19 mouse cellular contexts compared by ENCODE assay signal in genomic region chr17:27456364-27456763, GRCm38 (mm10).
DNase-seq lines count a peak whose midpoint lies in the region; ATAC-seq and TF ChIP-seq lines count a peak whose summit lies in the region.
"Had no signal": no experiment of that assay in that cellular context is flagged by ENCODE, and none has a peak within 500 bp of the region (broad histone marks: within the 10 kb centered on the region; RNA-seq: fewer than 3 reads in every experiment).

No protein-coding gene starts in this region.

- no peaks in the 10 kb centered on the region for H3K36me3 ChIP-seq in forebrain, embryonic 14.5 days (ENCODE audit: control insufficient read depth, insufficient read depth, low read length)
- H3K36me3 ChIP-seq in forebrain, embryonic 10.5 days (replicated peaks) = no peaks in the 10 kb centered on the region
- H3K36me3 ChIP-seq in midbrain, postnatal 0 days (ENCODE audit: insufficient read depth, low read length) = no peaks in the 10 kb centered on the region
- no peaks in the 10 kb centered on the region for H3K36me3 ChIP-seq in midbrain, embryonic 15.5 days (replicated peaks)
- H3K36me3 ChIP-seq: hindbrain, embryonic 15.5 days; limb, embryonic 13.5 days had no signal

- H3K9ac ChIP-seq in forebrain, embryonic 14.5 days (ENCODE audit: low read length) = no peak overlapping the region
- H3K9ac ChIP-seq in midbrain, postnatal 0 days (replicated peaks; ENCODE audit: low read length, poor library complexity, severe bottlenecking) = no peak overlapping the region
- no peak overlapping the region for H3K9ac ChIP-seq in midbrain, embryonic 15.5 days
- H3K9ac ChIP-seq: hindbrain, embryonic 15.5 days; limb, embryonic 13.5 days; liver, embryonic 14.5 days had no signal

- no peak for TF ChIP-seq CTCF in midbrain, postnatal 0 days (IDR thresholded peaks at IDR 0.05)

- 0 out of 2 replicates have a peak, but pooled peaks have one; percentile 15 for ATAC-seq in forebrain, embryonic 14.5 days
- ATAC-seq in midbrain, postnatal 0 days (ENCODE audit: low FRiP score) = no peak
- no peak for ATAC-seq in midbrain, embryonic 15.5 days (replicated peaks)
- ATAC-seq: midbrain, embryonic 16.5 days had no signal

- H3K9me3 ChIP-seq in forebrain, embryonic 14.5 days (replicated peaks; ENCODE audit: control insufficient read depth, low read length) = no peaks in the 10 kb centered on the region
- H3K9me3 ChIP-seq in forebrain, embryonic 10.5 days = no peaks in the 10 kb centered on the region
- no peaks in the 10 kb centered on the region for H3K9me3 ChIP-seq in midbrain, postnatal 0 days (ENCODE audit: low read length)
- no peaks in the 10 kb centered on the region for H3K9me3 ChIP-seq in midbrain, embryonic 15.5 days
- H3K9me3 ChIP-seq: hindbrain, embryonic 15.5 days; limb, embryonic 13.5 days had no signal

- DNase-seq in forebrain, embryonic 14.5 days (ENCODE audit: low spot score) = peak; percentile 57
- no peak for DNase-seq in forebrain, embryonic 10.5 days (ENCODE audit: extremely low spot score, low spot score)
- DNase-seq in midbrain, postnatal 0 days (ENCODE audit: low spot score) = peak; percentile 85
- peak; percentile 100 for DNase-seq in cerebellum, adult 9-11 months
- DNase-seq in urinary bladder, adult 18-20 months (ENCODE audit: low spot score in 2 of 2) = no peak
- DNase-seq in gastrocnemius, adult 8-10 months (ENCODE audit: low spot score in 2 of 2) = no peak
- DNase-seq in c-Kit-positive CD71-positive TER-119-positive erythroid progenitor cells, embryonic 14.5 days (ENCODE audit: low spot score) = no peak
- DNase-seq: adrenal gland, postnatal 14 days; gastrocnemius, postnatal 14 days; heart, adult 2 months; kidney, adult 18-20 months; kidney, postnatal 10 days; right cerebral cortex, postnatal 14 days; thymus, postnatal 25 days had no signal

- no peak overlapping the region for H3K4me3 ChIP-seq in forebrain, embryonic 14.5 days (ENCODE audit: low read depth, low read length)
- no peak overlapping the region for H3K4me3 ChIP-seq in forebrain, embryonic 10.5 days
- H3K4me3 ChIP-seq in midbrain, postnatal 0 days (ENCODE audit: low read depth, low read length) = no peak overlapping the region
- H3K4me3 ChIP-seq in midbrain, embryonic 15.5 days = no peak overlapping the region
- H3K4me3 ChIP-seq: heart, adult 2 months; hindbrain, embryonic 15.5 days; limb, embryonic 13.5 days had no signal

- H3K27ac ChIP-seq in forebrain, embryonic 14.5 days (ENCODE audit: low read depth, low read length) = no peak overlapping the region
- H3K27ac ChIP-seq in forebrain, embryonic 10.5 days = no peak overlapping the region
- H3K27ac ChIP-seq in midbrain, postnatal 0 days (ENCODE audit: low read depth, low read length) = no peak overlapping the region
- H3K27ac ChIP-seq in midbrain, embryonic 15.5 days = no peak overlapping the region
- H3K27ac ChIP-seq: heart, adult 2 months; hindbrain, embryonic 15.5 days; limb, embryonic 13.5 days; liver, embryonic 14.5 days had no signal

- no peaks in the 10 kb centered on the region for H3K27me3 ChIP-seq in forebrain, embryonic 14.5 days (replicated peaks; ENCODE audit: control insufficient read depth, insufficient read depth, low read length)
- H3K27me3 ChIP-seq in forebrain, embryonic 10.5 days (ENCODE audit: poor library complexity, severe bottlenecking) = 0 out of 2 replicates have a peak, but pooled peaks cover 4% of the 10 kb centered on the region
- H3K27me3 ChIP-seq in midbrain, postnatal 0 days (ENCODE audit: insufficient read depth, low read length) = no peaks in the 10 kb centered on the region
- no peaks in the 10 kb centered on the region for H3K27me3 ChIP-seq in midbrain, embryonic 15.5 days (replicated peaks)
- H3K27me3 ChIP-seq: hindbrain, embryonic 15.5 days had no signal

- no peak overlapping the region for H3K4me2 ChIP-seq in forebrain, embryonic 14.5 days (ENCODE audit: low read length)
- H3K4me2 ChIP-seq in midbrain, postnatal 0 days (ENCODE audit: low read depth, low read length, poor library complexity, severe bottlenecking) = no peak overlapping the region
- H3K4me2 ChIP-seq in midbrain, embryonic 15.5 days = no peak overlapping the region
- H3K4me2 ChIP-seq: hindbrain, embryonic 15.5 days; limb, embryonic 13.5 days had no signal

- no peaks in the 10 kb centered on the region for H3K4me1 ChIP-seq in forebrain, embryonic 14.5 days (ENCODE audit: control insufficient read depth, insufficient read depth, low read length)
- H3K4me1 ChIP-seq in forebrain, embryonic 10.5 days = no peaks in the 10 kb centered on the region
- H3K4me1 ChIP-seq in midbrain, postnatal 0 days (ENCODE audit: insufficient read depth, low read length) = no peaks in the 10 kb centered on the region
- no peaks in the 10 kb centered on the region for H3K4me1 ChIP-seq in midbrain, embryonic 15.5 days
- H3K4me1 ChIP-seq: limb, embryonic 13.5 days had no signal

- 58% methylated on average over 11 of the region's 11 CpGs for WGBS in forebrain, embryonic 14.5 days
- WGBS in forebrain, embryonic 10.5 days = 74% methylated on average over 11 of the region's 11 CpGs
- WGBS in midbrain, postnatal 0 days = 61% methylated on average over 11 of the region's 11 CpGs
- 52% methylated on average over 11 of the region's 11 CpGs for WGBS in midbrain, embryonic 15.5 days

Comparison
In these comparisons a context has a peak if more than half of its experiments do, and no peak if none do; other contexts are left out.
1. DNase-seq: peak in forebrain, embryonic 14.5 days (single experiment), midbrain, postnatal 0 days (single experiment) and cerebellum, adult 9-11 months (single experiment); none in forebrain, embryonic 10.5 days (single experiment), urinary bladder, adult 18-20 months (0 of 2), gastrocnemius, adult 8-10 months (0 of 2) and c-Kit-positive CD71-positive TER-119-positive erythroid progenitor cells, embryonic 14.5 days (single experiment).